Mouse (Mus musculus) granulocyte monocyte progenitor cell, adult 5-6 weeks (primary cell): Measurements from ENCODE around the gene C130026I21Rik. TPM values are rescaled to one million over a fixed set of nuclear protein-coding genes. Genes with fewer than 3 reads are reported as not detected.

Experiments
- ATAC-seq: replicated peaks from 2 replicates; pipeline ENCODE4 v1.8.0; 2016; ENCODE audit warnings: mild to moderate bottlenecking, moderate TSS enrichment, inconsistent platforms; ENCODE audit not compliant: poor library complexity, severe bottlenecking
- total RNA-seq, 2 experiments: library from RNA; stranded (forward) in 1 of 2; stranded (reverse) in 1 of 2; fragments of 200-712, 200-1000 nt in 1 of 2; fragments of >200 nt in 1 of 2; fragmentation: Nextera tagmentation in 1 of 2; gene quantifications; 2 replicates each; pipeline ENCODE4 v1.2.3; 2014 to 2017

Gene C130026I21Rik
- total RNA-seq, 2 experiments from 2014 or later: 9.5 to 13.8 TPM

DNA sequence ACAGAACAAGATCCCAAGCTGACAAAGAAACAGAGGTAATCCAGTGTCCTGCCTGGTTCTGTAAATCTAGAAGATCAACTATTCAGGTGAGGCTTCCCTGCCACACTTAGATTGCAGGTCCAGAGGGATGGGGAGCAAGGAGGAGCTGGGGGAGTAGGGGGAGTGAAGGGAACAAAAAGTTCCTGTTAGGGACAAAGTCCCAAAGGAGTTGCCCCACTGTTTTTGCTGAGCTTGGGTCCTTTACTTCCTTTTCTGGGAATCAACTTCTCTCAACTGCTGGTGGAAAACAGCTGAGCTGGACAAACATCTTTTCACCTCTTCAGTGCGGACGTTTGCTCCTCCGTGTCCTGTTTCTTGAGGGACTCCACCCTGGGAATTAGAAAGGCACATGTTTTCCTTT, 324.4 kb downstream of the C130026I21Rik start:
- no peak for ATAC-seq

DNA sequence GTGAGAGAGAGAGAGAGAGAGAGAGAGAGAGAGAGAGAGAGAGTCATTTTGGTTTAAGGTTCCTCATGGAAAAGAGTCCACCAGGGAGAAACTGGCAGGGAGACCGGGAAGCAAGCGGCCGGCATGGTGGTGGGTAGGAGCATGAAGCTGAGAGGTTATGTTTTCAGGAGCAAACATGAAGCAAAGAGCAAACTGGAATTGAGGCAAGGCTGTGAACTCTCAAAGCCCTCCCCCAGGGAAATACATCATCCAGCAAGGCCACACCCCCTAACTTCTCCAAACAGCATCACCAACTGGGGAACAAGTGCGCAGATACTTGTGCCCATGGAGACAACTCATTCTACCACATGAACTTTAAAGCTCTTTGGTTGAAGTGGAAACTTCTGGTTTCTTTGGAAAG, 326.8 kb downstream of the C130026I21Rik start:
- ATAC-seq: no peak

Other genes with a start within 250 kb of the C130026I21Rik start
- gene Gm10553, start 170.4 kb downstream of the C130026I21Rik start, total RNA-seq (2014; fragmentation: Nextera tagmentation): not detected in 2 replicates
- not detected in 2 replicates for gene Gm10553, start 170.4 kb downstream of the C130026I21Rik start, total RNA-seq (2017)
- gene A530032D15Rik, start 160.7 kb downstream of the C130026I21Rik start, total RNA-seq (2014; fragmentation: Nextera tagmentation): 4.1 TPM in 1 of 2 replicates, not detected in the other
- 6.4 and 10.0 TPM in 2 replicates for gene A530032D15Rik, start 160.7 kb downstream of the C130026I21Rik start, total RNA-seq (2017)